Mouse (Mus musculus): ENCODE results near the gene Vmn1r122.
"Not testable (repeated sequence)": the region's sequence is repeated elsewhere in the genome, so short reads cannot be mapped to it uniquely, and the experiment has no call there.

DNA sequence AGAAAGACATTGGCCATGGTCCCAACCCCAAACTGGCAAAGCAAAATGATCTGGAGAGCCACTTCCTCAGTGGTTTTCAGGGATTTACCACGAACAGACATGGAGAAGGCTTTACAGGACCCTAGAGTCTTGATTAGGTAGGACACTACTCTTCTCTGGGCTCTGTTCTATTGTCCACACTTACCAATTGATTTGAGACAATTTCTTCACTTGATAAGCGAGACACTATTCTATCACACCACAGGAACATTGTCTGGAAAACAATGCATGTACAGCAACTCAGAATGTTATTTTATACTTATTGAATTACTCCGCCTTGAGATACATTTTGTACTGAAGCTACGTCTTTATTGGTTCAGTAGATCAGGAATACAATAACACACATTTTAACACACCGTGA lies 35.5 kb downstream of the Vmn1r122 start, which contains the start of gene Vmn1r121:
- TF ChIP-seq POLR2A (IDR thresholded peaks at IDR 0.05; ENCODE audit: control insufficient read depth, low read depth, low read length); CTCF (IDR thresholded peaks at IDR 0.05; ENCODE audit: control insufficient read depth, insufficient read depth, insufficient replicate concordance, low read depth, low read length): not testable (repeated sequence)
